Mouse (Mus musculus) neural tube, embryonic 13.5 days (tissue): ENCODE measurements around the gene Pirt. TPM values are rescaled to one million over a fixed set of nuclear protein-coding genes. Genes with fewer than 3 reads are reported as not detected.

Experiments used
- ATAC-seq: fragments of 200-750 bp; cut with Nextera tagmentation; 2 replicates; pipeline ENCODE4 v1.8.0; 2017; ENCODE audit warnings: low read depth, mild to moderate bottlenecking, moderate TSS enrichment, moderate library complexity
- H3K27ac ChIP-seq: fragments of 300-500 bp; sonication (generic); replicated peaks from 2 replicates; pipeline ENCODE4 v1.5.1; 2015; ENCODE audit warnings: moderate library complexity, mild to moderate bottlenecking, inconsistent platforms
- H3K27me3 ChIP-seq: fragments of 300-500 bp; sonication (generic); 2 replicates; pipeline ENCODE4 v1.6.1; 2015; ENCODE audit warnings: mild to moderate bottlenecking, inconsistent platforms
- H3K36me3 ChIP-seq: fragments of 300-500 bp; sonication (generic); 2 replicates; pipeline ENCODE4 v1.6.1; 2015; ENCODE audit warnings: mild to moderate bottlenecking, inconsistent platforms
- H3K4me1 ChIP-seq: fragments of 300-500 bp; sonication (generic); replicated peaks from 2 replicates; pipeline ENCODE4 v1.6.1; 2015; ENCODE audit warnings: inconsistent platforms
- H3K4me2 ChIP-seq: fragments of 300-500 bp; sonication (generic); 2 replicates; pipeline ENCODE4 v1.6.1; 2015; ENCODE audit warnings: inconsistent platforms, mild to moderate bottlenecking, moderate library complexity
- H3K4me3 ChIP-seq: fragments of 300-500 bp; sonication (generic); 2 replicates; pipeline ENCODE4 v1.5.1; 2015; ENCODE audit warnings: mild to moderate bottlenecking, inconsistent platforms
- H3K9ac ChIP-seq: fragments of 300-500 bp; sonication (generic); 2 replicates; pipeline ENCODE4 v1.6.1; 2015; ENCODE audit warnings: moderate library complexity, mild to moderate bottlenecking, inconsistent platforms
- H3K9me3 ChIP-seq: fragments of 300-500 bp; sonication (generic); 2 replicates; pipeline ENCODE4 v1.6.1; 2016; ENCODE audit warnings: inconsistent platforms
- WGBS: fragments of 180-500 bp; shearing (Covaris S2); methylation state at CpG from one replicate; pipeline ENCODE4 v1.1.7; 2015; 5-methylcytosine and 5-hydroxymethylcytosine counted together
- polyA plus RNA-seq: library from polyadenylated mRNA; unstranded; fragments of >200 nt; fragmentation: Nextera tagmentation; extraction: Ambion mirVana; gene quantifications from 2 replicates; pipeline ENCODE4 v1.2.1, GENCODE M21; 2015

Gene Pirt
- polyA plus RNA-seq, 1 experiment from 2014 or later = 62.5 TPM

DNA sequence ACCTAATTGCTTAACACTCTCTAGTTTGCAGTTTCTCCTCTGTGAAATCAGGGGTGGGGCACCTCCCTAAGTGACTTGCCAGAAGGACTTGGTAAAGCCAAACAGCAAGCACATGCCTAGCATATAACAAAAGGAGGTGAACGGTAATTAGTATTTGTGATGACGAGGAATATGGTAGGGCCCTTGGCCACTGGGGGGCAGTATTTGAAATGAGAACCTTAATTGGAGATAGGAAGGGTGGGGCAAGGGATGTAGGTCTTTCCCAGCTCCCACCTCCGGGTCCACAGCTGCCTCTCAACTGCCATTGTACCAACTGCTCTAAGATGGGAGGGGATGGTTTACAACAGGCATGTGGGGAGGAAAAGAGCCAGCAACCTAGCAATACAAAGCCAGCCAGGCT, 2.5 kb downstream of the Pirt start:
- H3K36me3 ChIP-seq = no peaks in the 10 kb centered on the region
- H3K9me3 ChIP-seq = no peaks in the 10 kb centered on the region
- 15% methylated on average over 3 of the region's 3 CpGs for WGBS
- H3K27ac ChIP-seq = no peak overlapping the region
- ATAC-seq = no peak
- no peaks in the 10 kb centered on the region for H3K27me3 ChIP-seq
- H3K4me1 ChIP-seq = peaks cover 5% of the 10 kb centered on the region; the same call in 1 of the 2 replicates
- peak overlapping the region; percentile 34; the same call in 1 of the 2 replicates for H3K4me2 ChIP-seq
- no peak overlapping the region for H3K9ac ChIP-seq
- H3K4me3 ChIP-seq = no peak overlapping the region

DNA sequence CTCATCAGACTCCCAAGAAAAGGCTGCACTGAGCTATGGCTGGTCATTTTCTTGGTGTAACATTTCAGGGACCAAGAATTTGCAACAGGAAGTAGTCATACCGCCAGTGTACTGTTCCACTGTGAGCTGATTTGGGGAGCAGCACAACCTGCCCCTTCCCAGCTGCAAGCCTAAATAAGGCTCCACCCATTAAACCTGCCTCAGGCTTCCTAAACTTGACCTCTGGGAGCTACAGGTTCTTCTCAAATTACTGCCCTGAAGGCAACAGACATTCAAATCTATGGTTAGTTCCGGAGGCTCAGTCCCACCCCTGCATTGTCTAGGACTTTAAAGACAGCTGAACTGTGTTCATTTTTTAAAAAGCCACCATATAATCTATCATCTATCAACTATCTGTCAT, 8.2 kb downstream of the Pirt start:
- Histone ChIP-seq H3K36me3 (no peaks in the 10 kb centered on the region), H3K27me3 (no peaks in the 10 kb centered on the region), H3K4me2 (no peak overlapping the region), H3K27ac (no peak overlapping the region), H3K9me3 (no peaks in the 10 kb centered on the region), H3K9ac (no peak overlapping the region), H3K4me3 (no peak overlapping the region), H3K4me1 (no peaks in the 10 kb centered on the region; the same call in 1 of the 2 replicates)
- no peak for ATAC-seq
- 64% methylated on average over 2 of the region's 2 CpGs for WGBS

DNA sequence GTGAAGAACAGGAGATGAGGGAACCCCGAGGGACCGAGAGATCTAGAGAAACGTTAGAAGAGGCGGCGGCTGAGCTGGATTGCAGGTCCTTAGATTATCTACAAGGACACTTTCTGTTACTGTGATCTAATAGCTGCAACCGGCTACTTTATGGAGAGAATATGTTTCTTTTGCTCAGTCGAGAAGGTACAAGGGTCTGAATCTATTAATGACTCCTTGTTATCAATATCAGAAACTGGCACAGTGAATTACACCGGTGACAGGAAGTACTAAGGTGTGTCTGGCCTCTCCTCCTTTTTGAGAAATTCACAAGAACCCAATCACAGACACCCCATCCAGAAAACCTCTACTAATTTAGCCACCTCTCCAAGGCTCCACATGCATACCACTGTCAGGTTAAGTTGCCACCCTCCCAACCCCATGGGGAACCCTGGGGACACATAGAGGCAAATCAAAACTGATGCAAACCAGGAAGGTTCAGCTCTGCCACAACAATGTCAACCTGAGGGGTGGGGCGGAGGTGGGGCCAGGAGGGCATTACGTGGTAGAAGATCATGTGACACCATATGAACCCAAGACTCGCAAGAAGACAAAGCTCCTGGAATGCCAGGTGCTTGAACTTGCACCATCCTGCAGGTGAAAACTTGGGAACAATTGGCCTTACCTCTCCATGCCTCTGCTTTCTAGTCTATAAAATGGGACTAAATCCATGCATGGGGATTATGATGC, 12.5 kb downstream of the Pirt start:
- no peak overlapping the region for H3K4me2 ChIP-seq
- ATAC-seq = no peak
- no peaks in the 10 kb centered on the region; the same call in 1 of the 2 replicates for H3K4me1 ChIP-seq
- H3K4me3 ChIP-seq = no peak overlapping the region
- H3K27ac ChIP-seq = no peak overlapping the region
- no peak overlapping the region for H3K9ac ChIP-seq
- H3K36me3 ChIP-seq = no peaks in the 10 kb centered on the region
- H3K9me3 ChIP-seq = no peaks in the 10 kb centered on the region
- 91% methylated on average over 11 of the region's 11 CpGs for WGBS
- H3K27me3 ChIP-seq = no peaks in the 10 kb centered on the region

DNA sequence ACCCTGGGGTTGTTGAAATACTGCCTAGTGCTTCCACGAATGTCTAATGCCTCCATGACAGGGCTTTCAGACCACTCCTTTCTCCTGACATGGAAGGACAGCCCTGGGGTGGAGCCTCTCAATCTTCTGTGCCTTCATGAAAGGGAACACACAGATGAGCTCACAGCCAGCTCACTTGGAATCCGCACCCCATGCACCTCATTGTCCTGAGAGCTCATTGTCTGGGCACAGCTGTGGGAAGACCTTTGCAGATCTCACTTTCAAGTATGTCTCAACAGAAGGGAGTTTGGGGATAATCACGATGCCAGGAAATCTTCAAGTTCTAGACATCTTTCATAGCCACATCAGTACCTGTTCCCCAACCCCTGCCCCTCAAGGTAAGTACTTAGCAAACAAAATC, 16.5 kb downstream of the Pirt start:
- Histone ChIP-seq H3K27me3 (no peaks in the 10 kb centered on the region), H3K36me3 (no peaks in the 10 kb centered on the region), H3K4me1 (no peaks in the 10 kb centered on the region), H3K9me3 (no peaks in the 10 kb centered on the region), H3K9ac (no peak overlapping the region), H3K27ac (no peak overlapping the region), H3K4me3 (no peak overlapping the region), H3K4me2 (no peak overlapping the region)
- ATAC-seq = no peak
- 62% methylated on average over 3 of the region's 3 CpGs for WGBS

DNA sequence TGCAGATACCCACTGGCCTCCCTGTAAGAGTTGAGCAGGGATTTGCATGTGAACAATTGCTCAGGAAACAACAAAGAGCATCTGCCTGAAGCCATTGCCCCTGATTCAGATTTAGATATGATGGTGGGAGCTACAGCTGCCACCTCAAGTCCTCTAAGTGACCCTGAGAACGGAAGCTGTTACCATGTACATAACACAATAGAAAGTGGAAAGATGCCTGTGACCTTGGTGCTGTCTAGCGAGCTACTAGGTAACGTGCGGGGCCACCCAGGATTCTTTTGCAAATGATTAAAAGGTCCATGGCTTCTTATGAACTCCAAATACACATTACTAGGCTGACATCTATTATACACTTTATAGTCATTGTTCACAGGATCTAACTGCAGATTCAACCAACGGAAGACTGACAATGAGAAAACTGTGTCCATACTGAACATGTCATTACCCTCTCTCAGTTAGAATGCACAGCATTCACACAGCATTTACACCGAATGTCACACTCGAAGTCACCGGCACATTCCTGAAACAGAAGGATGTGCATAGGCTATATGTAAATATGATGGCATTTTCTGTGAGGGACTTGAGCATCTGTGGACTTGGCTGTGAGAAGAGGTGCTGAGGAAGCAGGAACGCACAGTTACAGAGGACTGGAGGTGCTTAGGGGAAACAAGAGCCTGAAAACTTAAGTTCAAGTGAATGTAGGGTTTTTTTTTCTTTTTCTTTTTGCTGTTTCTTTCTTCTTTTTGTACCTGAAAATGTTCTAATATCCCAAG, 21.2 kb downstream of the Pirt start:
- Histone ChIP-seq H3K27ac (no peak overlapping the region), H3K27me3 (no peaks in the 10 kb centered on the region), H3K9me3 (no peaks in the 10 kb centered on the region), H3K36me3 (no peaks in the 10 kb centered on the region), H3K4me3 (no peak overlapping the region), H3K4me1 (no peaks in the 10 kb centered on the region), H3K4me2 (no peak overlapping the region), H3K9ac (no peak overlapping the region)
- WGBS = 66% methylated on average over 9 of the region's 9 CpGs
- ATAC-seq = no peak

DNA sequence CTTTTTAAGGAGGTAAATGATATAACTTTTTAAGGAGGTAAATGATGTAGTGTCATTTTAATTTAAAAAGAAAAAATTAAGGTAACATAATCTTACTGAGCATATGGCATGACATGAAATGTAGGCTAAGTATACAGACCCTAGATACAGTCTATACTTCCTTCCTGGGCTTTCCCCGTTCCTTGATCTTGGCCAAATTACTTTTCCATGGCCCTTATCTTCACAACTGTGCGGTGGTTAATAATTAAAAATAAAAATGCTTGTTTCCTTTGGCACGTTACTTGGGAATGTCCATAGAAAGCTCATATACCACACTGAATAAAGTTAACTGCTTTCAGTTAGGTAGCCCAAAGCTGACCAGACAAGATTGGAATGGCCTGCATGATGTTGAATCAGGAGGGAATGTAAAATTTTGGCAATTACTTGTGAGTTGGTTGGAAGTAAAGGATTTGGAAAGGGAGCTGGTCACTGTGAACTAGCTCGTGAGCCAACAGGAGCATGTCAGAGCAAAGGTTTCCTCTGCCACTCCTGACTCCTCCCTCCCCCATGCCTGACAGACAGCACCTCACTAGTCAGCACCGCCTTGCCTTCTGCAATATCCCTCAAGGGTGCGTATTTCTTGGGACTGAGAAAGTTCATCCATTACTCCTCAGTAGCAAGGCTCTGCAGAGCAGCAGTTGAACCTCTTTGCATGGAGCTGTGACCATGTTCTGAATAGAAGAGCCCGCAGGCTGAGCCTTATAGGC, 22.8 kb downstream of the Pirt start:
- no peaks in the 10 kb centered on the region for H3K9me3 ChIP-seq
- no peaks in the 10 kb centered on the region for H3K27me3 ChIP-seq
- no peak overlapping the region for H3K9ac ChIP-seq
- WGBS = 86% methylated on average over 7 of the region's 7 CpGs
- no peak for ATAC-seq
- no peaks in the 10 kb centered on the region for H3K36me3 ChIP-seq
- H3K4me2 ChIP-seq = no peak overlapping the region
- no peaks in the 10 kb centered on the region for H3K4me1 ChIP-seq
- no peak overlapping the region for H3K4me3 ChIP-seq
- H3K27ac ChIP-seq = no peak overlapping the region

DNA sequence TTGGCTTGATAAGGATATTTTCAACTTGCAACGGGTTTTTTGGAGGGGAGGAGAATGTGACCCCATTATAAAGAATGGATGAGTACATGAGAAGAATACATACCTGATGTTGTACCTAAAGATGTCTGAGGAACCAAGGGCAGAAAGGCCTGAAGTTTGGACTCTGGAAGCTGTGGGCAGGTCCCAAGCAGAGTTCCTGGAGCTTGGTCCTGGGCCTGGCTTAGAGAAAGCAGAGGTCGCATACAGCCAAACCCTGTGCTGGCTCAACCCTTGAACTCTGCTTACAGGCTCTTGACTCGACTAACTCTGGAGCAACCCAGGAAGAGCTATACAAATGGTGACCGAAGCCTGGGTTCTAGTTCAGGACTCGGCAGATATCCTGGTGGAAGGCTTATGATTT, 30.2 kb downstream of the Pirt start:
- H3K4me1 ChIP-seq = no peaks in the 10 kb centered on the region
- no peaks in the 10 kb centered on the region for H3K9me3 ChIP-seq
- ATAC-seq = no peak
- H3K4me3 ChIP-seq = no peak overlapping the region
- no peak overlapping the region for H3K27ac ChIP-seq
- H3K27me3 ChIP-seq = no peaks in the 10 kb centered on the region
- no peak overlapping the region for H3K9ac ChIP-seq
- no peaks in the 10 kb centered on the region for H3K36me3 ChIP-seq
- H3K4me2 ChIP-seq = no peak overlapping the region
- 94% methylated on average over 5 of the region's 5 CpGs for WGBS

DNA sequence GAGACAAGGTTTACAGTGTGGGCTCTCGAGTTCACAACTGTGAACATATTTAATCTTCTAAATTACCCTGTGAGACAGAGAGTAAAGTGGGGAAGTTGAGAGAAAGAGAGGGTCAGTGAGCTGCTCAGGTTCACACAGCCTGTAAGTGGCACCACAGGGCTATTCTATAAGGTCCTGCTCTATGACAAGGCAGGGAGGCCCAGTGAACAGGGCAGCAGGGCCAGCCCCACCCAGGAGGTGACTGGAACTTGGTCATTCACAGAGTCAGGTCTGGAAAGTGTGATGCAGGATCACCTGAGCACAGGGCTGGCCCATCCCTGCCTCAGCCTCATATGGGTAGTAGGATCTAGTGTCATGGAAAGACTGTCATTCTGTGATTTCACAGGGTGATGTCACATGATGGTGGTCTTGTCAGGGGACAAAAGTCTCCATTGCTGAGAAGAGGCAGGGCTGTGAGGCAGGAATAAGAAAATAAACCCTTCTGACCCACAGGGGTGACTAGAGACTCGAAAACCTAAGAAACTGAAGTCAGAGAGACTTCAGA, 33.5 kb downstream of the Pirt start:
- Histone ChIP-seq H3K9ac (no peak overlapping the region), H3K27me3 (no peaks in the 10 kb centered on the region), H3K4me3 (no peak overlapping the region), H3K36me3 (no peaks in the 10 kb centered on the region), H3K9me3 (no peaks in the 10 kb centered on the region), H3K4me1 (no peaks in the 10 kb centered on the region), H3K27ac (no peak overlapping the region), H3K4me2 (no peak overlapping the region)
- 62% methylated on average over 2 of the region's 2 CpGs for WGBS
- ATAC-seq = no peak

DNA sequence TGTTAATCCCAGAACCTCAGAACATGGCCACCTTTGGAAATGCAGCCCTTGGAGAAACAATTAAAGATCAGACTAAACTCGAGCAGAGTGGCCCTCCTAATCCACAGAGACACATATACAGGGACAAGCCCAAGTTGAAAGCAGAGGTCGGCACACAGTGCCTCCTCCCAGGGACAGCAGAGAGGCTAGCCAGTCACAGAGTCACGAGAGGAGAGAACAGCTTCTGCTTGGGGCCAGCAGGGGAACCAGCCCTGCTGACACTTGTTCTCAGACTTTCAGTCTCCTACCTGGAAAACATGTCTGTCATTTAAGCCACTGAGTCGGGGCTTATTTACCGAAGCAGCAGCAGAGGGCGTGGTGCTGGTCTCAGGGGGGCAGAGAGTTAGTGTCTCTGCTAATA, 34.7 kb downstream of the Pirt start:
- no peak overlapping the region for H3K4me3 ChIP-seq
- WGBS = 72% methylated on average over 6 of the region's 6 CpGs
- H3K27me3 ChIP-seq = no peaks in the 10 kb centered on the region

DNA sequence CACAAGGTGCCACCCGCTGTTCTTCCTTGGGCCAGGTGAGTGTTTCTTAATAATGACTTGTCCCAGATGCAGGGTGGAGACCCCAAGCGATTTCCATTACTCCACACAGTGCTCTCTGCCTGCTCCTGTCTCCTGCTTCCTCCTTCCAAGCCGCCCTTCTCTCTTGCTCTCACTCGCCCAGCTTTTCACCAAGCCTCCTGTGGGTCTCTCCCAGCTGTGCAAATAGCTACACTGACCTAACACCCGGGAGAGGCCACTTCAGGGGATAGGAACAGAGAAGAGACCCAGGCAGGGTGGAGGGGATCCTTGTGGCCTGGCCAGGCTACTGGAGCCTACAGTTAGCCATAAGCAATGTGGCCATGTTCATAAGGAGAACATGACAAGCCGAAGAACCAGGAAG, 35.1 kb downstream of the Pirt start:
- WGBS = 81% methylated on average over 6 of the region's 6 CpGs
- Histone ChIP-seq H3K4me3 (no peak overlapping the region), H3K4me1 (no peaks in the 10 kb centered on the region), H3K27ac (no peak overlapping the region), H3K9ac (no peak overlapping the region), H3K4me2 (no peak overlapping the region), H3K27me3 (no peaks in the 10 kb centered on the region), H3K9me3 (no peaks in the 10 kb centered on the region), H3K36me3 (no peaks in the 10 kb centered on the region)
- ATAC-seq = no peak

More for the DNA sequence above, 34.7 kb downstream of the Pirt start:
- Histone ChIP-seq H3K4me2 (no peak overlapping the region), H3K36me3 (no peaks in the 10 kb centered on the region), H3K4me1 (no peaks in the 10 kb centered on the region), H3K9me3 (no peaks in the 10 kb centered on the region), H3K27ac (no peak overlapping the region), H3K9ac (no peak overlapping the region)
- no peak for ATAC-seq

DNA sequence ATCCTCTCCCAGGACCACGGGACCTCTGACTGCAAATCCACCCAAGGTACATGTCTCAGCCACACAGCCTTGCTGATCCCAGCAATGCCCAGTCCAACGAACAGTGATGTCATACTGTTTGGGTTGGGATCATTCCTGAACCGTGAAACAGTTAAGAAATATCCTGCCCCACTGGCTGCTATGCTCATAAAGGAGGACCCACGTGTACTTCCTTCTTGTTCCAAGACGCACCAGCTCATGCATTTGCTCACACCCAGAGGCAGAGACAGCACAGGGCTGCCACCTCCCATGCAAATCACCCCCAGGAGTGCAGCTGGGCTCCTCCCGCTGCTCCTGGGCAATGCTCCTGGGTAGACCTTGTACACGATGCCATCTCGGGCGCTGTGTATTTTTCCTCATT, 44.5 kb downstream of the Pirt start, which contains the start of gene Tmem238l:
Gene Tmem238l (plus strand): TSS at position 336 of the 400 bp plus-strand sequence.
- ATAC-seq = no peak
- H3K9me3 ChIP-seq = no peaks in the 10 kb centered on the region
- H3K4me3 ChIP-seq = no peak within 1 kb of the TSS
- 78% methylated on average over 9 of the region's 9 CpGs for WGBS
- H3K9ac ChIP-seq = no peak within 1 kb of the TSS
- no peak within 1 kb of the TSS for H3K4me2 ChIP-seq
- H3K27me3 ChIP-seq = no peaks in the 10 kb centered on the region
- no peaks in the 10 kb centered on the region for H3K4me1 ChIP-seq
- H3K27ac ChIP-seq = no peak within 1 kb of the TSS
- no peaks in the 10 kb centered on the region for H3K36me3 ChIP-seq

DNA sequence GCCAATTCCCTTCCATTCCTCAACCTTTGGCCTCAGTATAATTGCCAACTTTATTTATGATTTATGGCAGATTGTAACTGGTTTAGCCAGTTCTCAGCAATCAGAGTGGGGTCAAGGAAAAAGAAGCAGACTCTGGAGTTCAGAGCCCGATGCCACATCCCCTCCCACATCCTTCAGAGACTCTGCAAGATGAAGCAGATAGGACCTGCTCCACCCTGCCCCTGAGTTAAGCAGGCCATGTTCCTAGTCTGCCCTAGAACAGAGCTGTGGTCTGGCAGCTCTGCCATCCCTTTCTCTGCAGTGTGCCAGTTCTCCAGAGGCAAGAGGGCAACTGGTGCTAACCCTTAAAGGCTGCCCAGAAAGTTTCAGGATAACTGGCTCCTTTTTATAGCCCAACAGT, 49.0 kb downstream of the Pirt start:
- ATAC-seq = no peak
- H3K27me3 ChIP-seq = no peaks in the 10 kb centered on the region
- H3K4me1 ChIP-seq = no peaks in the 10 kb centered on the region
- 83% methylated on average over 1 of the region's 1 CpGs for WGBS
- no peaks in the 10 kb centered on the region for H3K36me3 ChIP-seq
- H3K4me2 ChIP-seq = no peak overlapping the region
- no peaks in the 10 kb centered on the region for H3K9me3 ChIP-seq
- H3K9ac ChIP-seq = no peak overlapping the region
- H3K27ac ChIP-seq = no peak overlapping the region
- H3K4me3 ChIP-seq = no peak overlapping the region
